Comparison of ENCODE assay signal across 15 mouse cellular contexts in genomic region chr5:130363773-130364172, GRCm38 (mm10). TPM values are rescaled to one million over a fixed set of nuclear protein-coding genes. Genes with fewer than 3 reads are reported as not detected.
DNase-seq lines count a peak whose midpoint lies in the region; ATAC-seq lines count a peak whose summit lies in the region.
"Had no signal": no experiment of that assay in that cellular context is flagged by ENCODE, and none has a peak within 500 bp of the region (broad histone marks: within the 10 kb centered on the region; RNA-seq: fewer than 3 reads in every experiment).

No protein-coding gene starts in this region.

- no peak overlapping the region for H3K4me2 ChIP-seq in intestine, embryonic 14.5 days (ENCODE audit: low read length)
- no peak overlapping the region for H3K4me2 ChIP-seq in intestine, embryonic 15.5 days (replicated peaks)
- no peak overlapping the region for H3K4me2 ChIP-seq in embryonic facial prominence, embryonic 11.5 days (ENCODE audit: low read depth, low read length)
- H3K4me2 ChIP-seq in midbrain, embryonic 14.5 days (ENCODE audit: low read length): no peak overlapping the region
- H3K4me2 ChIP-seq: liver, embryonic 15.5 days; neural tube, embryonic 12.5 days had no signal

- no peak for ATAC-seq in intestine, embryonic 14.5 days (replicated peaks; ENCODE audit: low FRiP score, low TSS enrichment, low read depth)
- ATAC-seq in intestine, embryonic 15.5 days: no peak
- ATAC-seq in embryonic facial prominence, embryonic 11.5 days (replicated peaks; ENCODE audit: insufficient number of reproducible peaks, low FRiP score, low TSS enrichment, low read depth): no peak
- ATAC-seq in midbrain, embryonic 14.5 days (ENCODE audit: low FRiP score, low TSS enrichment): no peak
- ATAC-seq: hindbrain, postnatal 0 days had no signal

- no peaks in the 10 kb centered on the region for H3K27me3 ChIP-seq in intestine, embryonic 14.5 days (replicated peaks; ENCODE audit: control insufficient read depth, insufficient read depth, low read length)
- no peaks in the 10 kb centered on the region for H3K27me3 ChIP-seq in intestine, embryonic 15.5 days (replicated peaks)
- H3K27me3 ChIP-seq in embryonic facial prominence, embryonic 11.5 days (ENCODE audit: control insufficient read depth, insufficient read depth, low read length): no peaks in the 10 kb centered on the region
- H3K27me3 ChIP-seq in midbrain, embryonic 14.5 days (ENCODE audit: control insufficient read depth, insufficient read depth, low read length): no peaks in the 10 kb centered on the region
- H3K27me3 ChIP-seq: liver, embryonic 15.5 days; neural tube, embryonic 12.5 days had no signal

- H3K4me1 ChIP-seq in intestine, embryonic 14.5 days (replicated peaks; ENCODE audit: control insufficient read depth, insufficient read depth, low read length): no peaks in the 10 kb centered on the region
- no peaks in the 10 kb centered on the region for H3K4me1 ChIP-seq in intestine, embryonic 15.5 days (replicated peaks)
- H3K4me1 ChIP-seq in embryonic facial prominence, embryonic 11.5 days (ENCODE audit: control insufficient read depth, insufficient read depth, low read length): no peaks in the 10 kb centered on the region
- H3K4me1 ChIP-seq in midbrain, embryonic 14.5 days (ENCODE audit: control insufficient read depth, insufficient read depth, low read length): no peaks in the 10 kb centered on the region
- H3K4me1 ChIP-seq: liver, embryonic 15.5 days; neural tube, embryonic 12.5 days had no signal

- no peak overlapping the region for H3K9ac ChIP-seq in intestine, embryonic 14.5 days (ENCODE audit: low read length)
- no peak overlapping the region for H3K9ac ChIP-seq in intestine, embryonic 15.5 days
- no peak overlapping the region for H3K9ac ChIP-seq in embryonic facial prominence, embryonic 11.5 days (replicated peaks; ENCODE audit: low read length)
- H3K9ac ChIP-seq in midbrain, embryonic 14.5 days (replicated peaks; ENCODE audit: low read length): no peak overlapping the region
- H3K9ac ChIP-seq: liver, embryonic 15.5 days; neural tube, embryonic 12.5 days had no signal

- no peak overlapping the region for H3K27ac ChIP-seq in intestine, embryonic 14.5 days (ENCODE audit: low read depth)
- H3K27ac ChIP-seq in intestine, embryonic 15.5 days: no peak overlapping the region
- H3K27ac ChIP-seq in embryonic facial prominence, embryonic 11.5 days (replicated peaks; ENCODE audit: low read depth, low read length): no peak overlapping the region
- no peak overlapping the region for H3K27ac ChIP-seq in midbrain, embryonic 14.5 days (replicated peaks; ENCODE audit: low read depth, low read length)
- H3K27ac ChIP-seq: hindbrain, postnatal 0 days; liver, embryonic 15.5 days; midbrain, embryonic 10.5 days; neural tube, embryonic 12.5 days had no signal

- DNase-seq in intestine, embryonic 14.5 days (ENCODE audit: low spot score): peak; percentile 63
- peak; percentile 30 for DNase-seq in 3T3-L1 (ENCODE audit: low read depth, low spot score)
- peak; percentile 6 for DNase-seq in Muller cell, postnatal 12 days (ENCODE audit: inconsistent ontology term)
- DNase-seq in embryonic facial prominence, embryonic 11.5 days (ENCODE audit: low spot score): peak; percentile 76
- DNase-seq in midbrain, embryonic 14.5 days: no peak
- no peak for DNase-seq in spleen, postnatal 4 days (ENCODE audit: low spot score in 2 of 2)
- DNase-seq in cerebellum, postnatal 25 days: no peak
- DNase-seq: right cerebral cortex, postnatal 14 days had no signal

- WGBS in intestine, embryonic 14.5 days: 22% methylated on average over 3 of the region's 3 CpGs
- 25% methylated on average over 3 of the region's 3 CpGs for WGBS in intestine, embryonic 15.5 days
- 51% methylated on average over 3 of the region's 3 CpGs for WGBS in embryonic facial prominence, embryonic 11.5 days
- WGBS in midbrain, embryonic 14.5 days: 64% methylated on average over 3 of the region's 3 CpGs

- H3K36me3 ChIP-seq in intestine, embryonic 14.5 days (ENCODE audit: control insufficient read depth, insufficient read depth, low read length): no peaks in the 10 kb centered on the region
- no peaks in the 10 kb centered on the region for H3K36me3 ChIP-seq in intestine, embryonic 15.5 days
- H3K36me3 ChIP-seq in embryonic facial prominence, embryonic 11.5 days (replicated peaks; ENCODE audit: control insufficient read depth, insufficient read depth, low read depth, low read length): no peaks in the 10 kb centered on the region
- no peaks in the 10 kb centered on the region for H3K36me3 ChIP-seq in midbrain, embryonic 14.5 days (ENCODE audit: control insufficient read depth, insufficient read depth, low read length)
- H3K36me3 ChIP-seq: liver, embryonic 15.5 days; midbrain, embryonic 10.5 days; neural tube, embryonic 12.5 days had no signal

- H3K4me3 ChIP-seq in intestine, embryonic 14.5 days (ENCODE audit: low read depth, low read length): no peak overlapping the region
- H3K4me3 ChIP-seq in intestine, embryonic 15.5 days (replicated peaks): no peak overlapping the region
- no peak overlapping the region for H3K4me3 ChIP-seq in embryonic facial prominence, embryonic 11.5 days (ENCODE audit: low read depth, low read length)
- no peak overlapping the region for H3K4me3 ChIP-seq in midbrain, embryonic 14.5 days (replicated peaks; ENCODE audit: low read depth, low read length)
- H3K4me3 ChIP-seq: liver, embryonic 15.5 days; midbrain, embryonic 10.5 days; neural tube, embryonic 12.5 days had no signal

- no peaks in the 10 kb centered on the region for H3K9me3 ChIP-seq in intestine, embryonic 14.5 days (ENCODE audit: control insufficient read depth, low read length)
- H3K9me3 ChIP-seq in intestine, embryonic 15.5 days: no peaks in the 10 kb centered on the region
- no peaks in the 10 kb centered on the region for H3K9me3 ChIP-seq in embryonic facial prominence, embryonic 11.5 days (replicated peaks; ENCODE audit: control insufficient read depth, low read length)
- H3K9me3 ChIP-seq in midbrain, embryonic 14.5 days (ENCODE audit: control insufficient read depth, low read length): no peaks in the 10 kb centered on the region
- H3K9me3 ChIP-seq: liver, embryonic 15.5 days; midbrain, embryonic 10.5 days; neural tube, embryonic 12.5 days had no signal

RNA-seq across cellular contexts. Expression of gene Caln1, which starts 5.5 kb away (rescaled TPM):
- polyA plus RNA-seq in intestine, embryonic 14.5 days (2014; fragmentation: Nextera tagmentation; extraction: Ambion mirVana): not detected in 2 replicates
- polyA plus RNA-seq in intestine, embryonic 15.5 days (2015; fragmentation: Nextera tagmentation; extraction: Ambion mirVana): 0.10 and 0.38 TPM in 2 replicates
- 0.38 and 0.49 TPM in 2 replicates for polyA plus RNA-seq in embryonic facial prominence, embryonic 11.5 days (2014; fragmentation: Nextera tagmentation; extraction: Ambion mirVana)
- polyA plus RNA-seq in midbrain, embryonic 14.5 days (2014; fragmentation: Nextera tagmentation; extraction: Ambion mirVana): 8.4 and 15.6 TPM in 2 replicates
- polyA plus RNA-seq: liver, embryonic 15.5 days had no signal

RNA-seq across cellular contexts. Expression of gene A330070K13Rik, which starts 20.7 kb away (rescaled TPM):
- polyA plus RNA-seq in intestine, embryonic 14.5 days (2014; fragmentation: Nextera tagmentation; extraction: Ambion mirVana): not detected in 2 replicates
- polyA plus RNA-seq in intestine, embryonic 15.5 days (2015; fragmentation: Nextera tagmentation; extraction: Ambion mirVana): not detected in 2 replicates
- not detected in 2 replicates for polyA plus RNA-seq in embryonic facial prominence, embryonic 11.5 days (2014; fragmentation: Nextera tagmentation; extraction: Ambion mirVana)
- not detected in 2 replicates for polyA plus RNA-seq in midbrain, embryonic 14.5 days (2014; fragmentation: Nextera tagmentation; extraction: Ambion mirVana)
- polyA plus RNA-seq: heart, embryonic 14.5 days; liver, embryonic 15.5 days; midbrain, embryonic 10.5 days; neural tube, embryonic 12.5 days; stomach, embryonic 16.5 days had no signal

Comparison
In these comparisons a context has a peak if more than half of its experiments do, and no peak if none do; other contexts are left out.
1. DNase-seq: peak in intestine, embryonic 14.5 days (single experiment), 3T3-L1 (single experiment), Muller cell, postnatal 12 days (single experiment) and embryonic facial prominence, embryonic 11.5 days (single experiment); none in midbrain, embryonic 14.5 days (single experiment), spleen, postnatal 4 days (0 of 2) and cerebellum, postnatal 25 days (0 of 2).